Mouse (Mus musculus) megakaryocyte, embryonic 14.5 days (primary cell): ENCODE data around the gene Rsf1.

Experiments used
- FLI1 ChIP-seq: IDR thresholded peaks from 2 replicates; pipeline ENCODE4 v1.6.1; 2012; ENCODE audit warnings: low read length, inconsistent platforms, mixed read lengths
- GATA1 ChIP-seq: IDR thresholded peaks from 3 replicates; pipeline ENCODE4 v1.6.1; 2012; ENCODE audit warnings: mixed read lengths, low read length, inconsistent platforms, borderline replicate concordance

- TF ChIP-seq GATA1 (no peak), FLI1 (no peak)
Measured at GRCm38 (mm10) chr7:97578361-97579066, 1.2 kb upstream of the Rsf1 start.
